Mouse (Mus musculus): ENCODE results near the gene Vmn1r217. TPM values are rescaled to one million over a fixed set of nuclear protein-coding genes. Genes with fewer than 3 reads are reported as not detected.
"Not testable (repeated sequence)": the region's sequence is repeated elsewhere in the genome, so short reads cannot be mapped to it uniquely, and the experiment has no call there.

Gene Vmn1r217
- total RNA-seq (2021) = not detected
- long read RNA-seq, experiment 1 = 0 reads
- long read RNA-seq, experiment 2 = 0 reads

DNA sequence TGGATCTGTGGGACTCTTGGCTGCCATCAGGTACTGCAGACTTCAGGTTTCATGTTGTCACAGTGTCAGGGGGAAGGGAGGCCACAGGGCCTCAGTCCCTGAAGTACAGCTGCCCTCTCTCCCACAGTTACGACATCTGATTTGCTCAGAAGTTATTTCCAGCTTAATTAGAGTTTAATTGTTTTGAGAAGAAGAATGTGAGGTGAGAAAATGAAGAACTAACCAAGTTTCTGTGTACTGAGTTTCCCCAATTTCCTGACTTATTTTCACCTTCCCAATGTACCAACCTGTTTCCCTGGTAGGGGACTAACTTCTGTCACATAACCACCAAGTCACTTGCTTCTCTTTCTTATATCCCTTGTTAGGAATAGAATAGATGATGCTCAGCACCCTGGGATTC lies at the start of gene Vmn1r217:
Vmn1r217 (minus strand) TSS at position 101 of the 400 bp plus-strand sequence.
- not testable (repeated sequence) for DNase-seq (ENCODE audit: low spot score in 2 of 2)

- DNase-seq (ENCODE audit: low spot score in 2 of 2) = not testable (repeated sequence)
Measured at GRCm38 (mm10) chr13:23166471-23166870, 48.4 kb upstream of the Vmn1r217 start.

GRCm38 (mm10) chr13:23159012-23159411 lies 41.0 kb upstream of the Vmn1r217 start, which contains the start of gene Vmn1r219:
Gene Vmn1r219, plus strand, starts transcription at chr13:23159312.
- DNase-seq (ENCODE audit: low spot score in 2 of 2) = no peak

DNA sequence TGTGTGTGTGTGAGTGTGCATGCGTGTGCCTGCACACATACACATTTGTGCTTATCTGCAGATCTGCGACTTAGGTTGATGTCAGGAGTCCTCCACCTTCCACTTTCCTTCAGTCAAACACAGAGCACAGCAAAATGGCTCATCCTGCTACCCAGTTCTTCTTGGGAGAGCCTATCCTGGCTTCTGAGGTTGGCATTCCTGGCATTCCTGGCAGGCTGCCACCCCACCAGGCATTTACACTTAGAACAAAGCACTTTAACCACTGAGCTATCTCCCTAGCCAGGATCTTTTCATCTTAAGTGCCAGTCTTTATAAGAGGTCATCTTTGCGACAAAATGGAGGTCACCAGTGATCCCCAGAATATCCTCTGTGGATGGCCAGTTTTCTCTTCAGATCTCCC lies 39.8 kb upstream of the Vmn1r217 start:
- DNase-seq (ENCODE audit: low spot score in 2 of 2) = no peak

- no peak for DNase-seq (ENCODE audit: low spot score in 2 of 2)
Measured at GRCm38 (mm10) chr13:23138880-23139279, 20.9 kb upstream of the Vmn1r217 start.

DNA sequence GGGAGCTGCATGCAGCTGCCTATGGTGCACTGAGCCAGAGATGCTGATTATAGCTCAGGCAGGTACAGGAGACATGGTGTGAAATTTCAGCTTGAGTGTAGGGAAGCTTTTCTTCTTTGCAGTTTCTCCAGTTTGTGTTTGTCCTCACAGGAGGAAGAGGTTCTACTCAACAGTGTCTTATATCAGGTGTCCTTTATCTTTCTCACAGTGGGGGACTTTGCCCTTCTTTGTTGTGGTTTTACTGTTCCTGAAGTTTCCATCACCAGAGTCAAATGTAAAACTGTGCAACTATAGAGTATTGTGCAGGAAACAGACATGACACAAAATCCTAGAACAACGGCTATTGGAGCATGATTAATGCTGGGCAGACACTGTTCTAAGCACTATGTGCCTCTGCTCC lies 15.5 kb upstream of the Vmn1r217 start:
- no peak for DNase-seq (ENCODE audit: low spot score in 2 of 2)

GRCm38 (mm10) chr13:23133099-23133498 lies 15.1 kb upstream of the Vmn1r217 start, which contains the start of gene Vmn1r218:
Gene Vmn1r218, plus strand, starts transcription at chr13:23133155.
- no peak for DNase-seq (ENCODE audit: low spot score in 2 of 2)

GRCm38 (mm10) chr13:23120611-23121010 lies 2.6 kb upstream of the Vmn1r217 start:
- DNase-seq (ENCODE audit: low spot score in 2 of 2) = no peak

DNA sequence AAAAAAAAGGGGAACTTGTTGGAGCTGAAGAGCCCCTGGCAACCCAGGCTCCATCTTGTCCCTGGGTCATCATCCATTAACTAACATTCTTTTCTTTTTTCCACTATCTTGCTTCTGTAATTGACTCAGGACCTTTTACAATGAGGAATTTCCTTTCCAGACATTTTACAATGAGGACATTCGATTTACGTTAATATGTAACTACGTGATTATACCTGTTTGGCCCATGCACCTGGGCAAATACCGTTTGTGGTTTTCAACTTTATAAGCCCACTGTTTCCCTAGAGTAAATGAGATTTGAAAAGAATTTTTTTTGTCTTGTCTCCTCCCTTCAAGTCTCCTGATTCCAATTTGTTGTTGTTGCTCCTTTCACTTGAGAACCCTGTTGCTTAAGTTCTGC lies 23.6 kb downstream of the Vmn1r217 start:
- no peak for DNase-seq (ENCODE audit: low spot score in 2 of 2)

GRCm38 (mm10) chr13:23069312-23069711 lies 48.7 kb downstream of the Vmn1r217 start:
- DNase-seq (ENCODE audit: low spot score in 2 of 2) = no peak

- DNase-seq (ENCODE audit: low spot score in 2 of 2) = no peak
Measured at GRCm38 (mm10) chr13:23067725-23068124, 50.3 kb downstream of the Vmn1r217 start, which contains the start of gene Vmn1r215. Gene Vmn1r215, plus strand, starts transcription at chr13:23068025.

GRCm38 (mm10) chr13:23057778-23058177 lies 60.2 kb downstream of the Vmn1r217 start:
- DNase-seq (ENCODE audit: low spot score in 2 of 2) = no peak

Other genes starting within 250 kb of the Vmn1r217 start
- gene Vmn1r212, start 234.0 kb downstream of the Vmn1r217 start, total RNA-seq (2021) = not detected
- not detected for gene Vmn1r213, start 110.6 kb downstream of the Vmn1r217 start, total RNA-seq (2021)
- gene Vmn1r214, start 87.8 kb downstream of the Vmn1r217 start, total RNA-seq (2021) = not detected
- not detected for gene Vmn1r215, start 50.2 kb downstream of the Vmn1r217 start, total RNA-seq (2021)
- not detected for gene Vmn1r218, start 14.9 kb upstream of the Vmn1r217 start, total RNA-seq (2021)
- not detected for gene Vmn1r219, start 41.1 kb upstream of the Vmn1r217 start, total RNA-seq (2021)
- not detected for gene Vmn1r220, start 69.7 kb upstream of the Vmn1r217 start, total RNA-seq (2021)
- gene Vmn1r221, start 95.9 kb upstream of the Vmn1r217 start, total RNA-seq (2021) = not detected
- not detected for gene Vmn1r222, start 117.7 kb upstream of the Vmn1r217 start, total RNA-seq (2021)
- not detected for gene Vmn1r223, start 128.9 kb upstream of the Vmn1r217 start, total RNA-seq (2021)